Mouse (Mus musculus): ENCODE data around the gene AY358078.

GRCm38 (mm10) chr14:51786335-51786734 is 13.5 kb upstream of the AY358078 start:
- TF ChIP-seq TAL1 (IDR thresholded peaks at IDR 0.05; ENCODE audit: low read length) (no peak), GATA1 (IDR thresholded peaks at IDR 0.05; ENCODE audit: low read length) (no peak)

All from erythroblast, embryonic 14.5 days (primary cell).